Comparison of ENCODE assay signal across 23 mouse cellular contexts in genomic region chr2:13352775-13353174, GRCm38 (mm10).
"Had no signal": no experiment of that assay in that cellular context is flagged by ENCODE, and none has a peak within 500 bp of the region (broad histone marks: within the 10 kb centered on the region; RNA-seq: fewer than 3 reads in every experiment).

No protein-coding gene starts in this region.

- H3K27me3 ChIP-seq: lung, embryonic 15.5 days; midbrain, embryonic 15.5 days; neural tube, embryonic 13.5 days; stomach, embryonic 15.5 days had no signal

- DNase-seq: kidney, adult 18-20 months; kidney, adult 9 months; kidney, postnatal 14 days; kidney, postnatal 4 days; layer of hippocampus, adult 9-11 months; lung, adult 18-20 months; lung, postnatal 10 days; lung, postnatal 36 days; retina, postnatal 1 day; right cerebral cortex, postnatal 25 days; spleen, adult 18-20 months; thymus, postnatal 25 days had no signal

- ATAC-seq: intestine, embryonic 16.5 days; midbrain, embryonic 15.5 days had no signal

- H3K36me3 ChIP-seq: lung, embryonic 15.5 days; midbrain, embryonic 15.5 days; neural tube, embryonic 13.5 days; stomach, embryonic 15.5 days had no signal

- H3K4me2 ChIP-seq: liver, embryonic 11.5 days; lung, embryonic 15.5 days; midbrain, embryonic 11.5 days; midbrain, embryonic 15.5 days; neural tube, embryonic 13.5 days; stomach, embryonic 15.5 days had no signal

- H3K4me3 ChIP-seq: layer of hippocampus, adult 2 months; lung, embryonic 15.5 days; megakaryocyte, embryonic 14.5 days; midbrain, embryonic 15.5 days; myocyte; neural tube, embryonic 13.5 days; stomach, embryonic 15.5 days had no signal

- H3K4me1 ChIP-seq: megakaryocyte, embryonic 14.5 days; stomach, embryonic 15.5 days had no signal

- H3K27ac ChIP-seq: layer of hippocampus, adult 2 months; liver, embryonic 14.5 days; lung, embryonic 15.5 days; midbrain, embryonic 15.5 days; neural tube, embryonic 13.5 days; stomach, embryonic 15.5 days had no signal

- H3K9me3 ChIP-seq: lung, embryonic 15.5 days; megakaryocyte, embryonic 14.5 days; midbrain, embryonic 15.5 days; neural tube, embryonic 13.5 days; stomach, embryonic 15.5 days had no signal

- H3K9ac ChIP-seq: liver, embryonic 14.5 days; lung, embryonic 15.5 days; midbrain, embryonic 15.5 days; neural tube, embryonic 13.5 days; stomach, embryonic 15.5 days had no signal
